Mouse (Mus musculus): ENCODE results near the gene 4931406P16Rik.
"Not testable (repeated sequence)": the region's sequence is repeated elsewhere in the genome, so short reads cannot be mapped to it uniquely, and the experiment has no call there.

4931406P16Rik gene

DNA sequence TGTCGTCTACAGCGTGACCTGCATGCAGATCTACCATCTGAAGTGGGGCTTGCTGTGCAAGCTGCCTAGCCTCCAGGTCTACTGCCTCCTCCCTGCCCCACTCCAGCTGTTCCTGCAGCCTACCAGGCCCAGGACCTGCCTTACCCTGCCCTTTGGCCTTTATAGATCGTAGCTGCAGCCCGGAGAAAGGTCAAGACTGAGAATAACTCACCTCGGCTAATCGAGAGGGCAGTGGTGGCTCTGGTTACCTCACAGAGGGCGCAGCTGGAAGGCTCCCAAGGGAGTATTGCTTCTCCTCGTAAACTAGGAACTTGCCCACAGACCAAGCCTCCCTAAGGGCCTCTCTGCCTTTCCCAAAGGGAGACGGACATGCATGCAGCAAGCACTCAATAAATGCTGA, 97.9 kb downstream of the 4931406P16Rik start:
- no peak for DNase-seq (ENCODE audit: extremely low read depth, low read depth, low spot score)

GRCm38 (mm10) chr7:34214644-34215043, 98.7 kb downstream of the 4931406P16Rik start:
- DNase-seq (ENCODE audit: extremely low read depth, low read depth, low spot score), result no peak

DNA sequence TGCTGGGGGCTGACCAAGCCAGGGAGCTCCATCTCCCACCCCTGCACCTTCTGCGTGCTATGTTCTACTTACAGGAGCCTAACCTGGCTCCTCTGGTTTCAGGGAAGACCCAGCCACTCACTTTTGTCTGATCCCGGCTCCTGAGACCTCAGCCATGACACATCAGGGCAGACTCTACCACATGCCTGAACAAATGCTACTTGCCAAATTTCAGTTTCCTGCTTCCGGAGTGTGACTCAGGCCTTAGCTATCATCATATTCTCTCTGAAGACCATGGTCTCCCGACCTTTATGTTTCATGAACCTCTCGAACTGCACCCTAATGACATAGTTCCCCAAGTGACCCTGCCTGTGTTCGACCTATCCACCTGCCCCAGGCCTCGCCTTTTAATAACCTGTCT, 100.1 kb downstream of the 4931406P16Rik start:
- DNase-seq (ENCODE audit: extremely low read depth, low read depth, low spot score), result no peak

GRCm38 (mm10) chr7:34208027-34208745, 105.2 kb downstream of the 4931406P16Rik start:
- DNase-seq (ENCODE audit: extremely low read depth, low read depth, low spot score), result no peak

DNA sequence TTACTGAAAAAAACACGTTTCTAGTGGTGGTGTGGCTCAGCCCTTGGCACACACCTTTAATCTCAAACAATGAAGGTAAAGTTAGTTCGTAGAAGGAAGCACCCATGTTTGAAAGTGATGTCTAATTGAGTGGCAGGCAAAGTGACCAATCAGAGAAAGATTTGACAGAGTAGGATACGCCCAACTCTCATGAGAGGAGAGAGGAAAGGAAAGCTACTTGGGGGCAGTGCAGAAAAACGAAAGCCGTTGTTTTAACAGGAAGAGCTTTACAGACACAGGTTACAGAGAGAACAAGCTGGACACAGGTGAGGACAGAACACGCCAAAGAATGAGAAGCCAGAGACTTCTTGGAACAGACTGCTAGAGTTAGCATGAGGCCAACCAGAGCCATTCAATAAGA, 107.0 kb downstream of the 4931406P16Rik start:
- DNase-seq (ENCODE audit: extremely low read depth, low read depth, low spot score), result no peak

DNA sequence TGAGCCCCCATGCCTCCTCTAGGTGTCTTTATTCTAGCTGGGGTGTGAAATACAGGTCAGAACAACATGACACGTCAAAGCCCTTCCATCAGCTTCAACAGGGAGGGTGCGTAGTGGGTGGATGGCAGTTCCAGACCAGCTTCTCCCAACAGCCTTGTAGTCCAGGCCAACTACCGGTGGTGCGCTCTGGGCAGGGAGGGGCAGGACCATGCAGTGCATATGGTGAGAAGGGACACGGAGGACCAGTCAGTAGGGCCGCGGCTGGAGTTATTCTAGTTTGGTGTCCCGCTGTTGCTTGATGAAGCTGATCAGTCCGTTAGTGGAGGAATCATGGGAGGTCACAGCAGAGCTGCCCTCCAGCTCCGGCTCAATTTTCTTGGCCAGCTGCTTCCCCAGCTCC, 111.2 kb downstream of the 4931406P16Rik start:
- not testable (repeated sequence) for DNase-seq (ENCODE audit: extremely low read depth, low read depth, low spot score)

DNA sequence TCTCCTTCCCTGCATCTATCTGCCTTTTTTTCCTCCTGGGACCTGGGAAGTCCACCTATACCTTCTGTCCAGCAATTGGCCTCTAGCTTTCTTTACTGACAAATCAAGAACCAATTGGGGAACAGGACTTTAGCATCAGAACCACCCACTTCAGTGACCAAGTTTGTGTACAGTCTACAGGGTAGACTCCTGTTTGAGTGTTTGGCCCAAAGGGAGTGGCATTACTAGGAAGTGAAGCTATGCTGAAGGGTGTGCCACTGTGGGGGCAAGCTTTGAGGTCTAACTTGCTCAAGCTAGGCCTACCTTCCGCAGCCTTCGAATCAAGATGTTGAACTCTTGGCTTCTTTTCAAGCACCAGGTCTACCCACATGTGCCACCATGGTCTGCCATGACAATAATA, 112.5 kb downstream of the 4931406P16Rik start:
- no peak for DNase-seq (ENCODE audit: extremely low read depth, low read depth, low spot score)

DNA sequence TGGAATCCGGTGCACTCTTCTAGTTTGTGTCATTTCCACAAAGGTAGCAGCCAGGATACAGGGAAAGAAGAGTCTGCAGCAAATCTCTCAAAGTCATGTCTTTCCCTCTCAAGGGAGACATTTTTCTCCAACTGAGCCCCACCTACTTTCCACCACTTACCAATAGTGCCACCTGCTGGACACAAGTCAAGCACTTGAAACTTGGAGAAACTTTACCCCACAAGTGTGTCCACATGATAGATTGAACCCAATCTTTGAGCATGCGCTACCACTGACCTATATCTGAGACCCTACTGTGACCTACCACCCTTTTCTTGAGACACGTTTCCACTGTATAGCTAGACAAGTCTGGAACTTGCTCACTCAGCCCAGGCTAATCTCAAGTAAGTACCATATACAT, 115.0 kb downstream of the 4931406P16Rik start:
- DNase-seq (ENCODE audit: extremely low read depth, low read depth, low spot score), result no peak

- no peak for DNase-seq (ENCODE audit: extremely low read depth, low read depth, low spot score)
Measured at GRCm38 (mm10) chr7:34196132-34197128, 116.9 kb downstream of the 4931406P16Rik start, which contains the start of gene Pdcd2l. Gene Pdcd2l, minus strand, starts transcription at chr7:34196661.

GRCm38 (mm10) chr7:34195632-34196031, 117.7 kb downstream of the 4931406P16Rik start:
- DNase-seq (ENCODE audit: extremely low read depth, low read depth, low spot score), result no peak

GRCm38 (mm10) chr7:34192825-34193224, 120.5 kb downstream of the 4931406P16Rik start:
- DNase-seq (ENCODE audit: extremely low read depth, low read depth, low spot score), result no peak

- no peak for DNase-seq (ENCODE audit: extremely low read depth, low read depth, low spot score)
Measured at GRCm38 (mm10) chr7:34189376-34189989, 123.9 kb downstream of the 4931406P16Rik start.
